Mouse (Mus musculus) liver, adult 2 months (tissue): Measurements from ENCODE around the gene 4932438H23Rik. TPM values are rescaled to one million over a fixed set of nuclear protein-coding genes. Genes with fewer than 3 reads are reported as not detected.
A peak's percentile ranks its signal among the peaks of the same experiment; 100 is the strongest.

ENCODE experiments used
- DNase-seq: peaks from one replicate; pipeline ENCODE4 v3.0.0-alpha.2; 2011; ENCODE audit warnings: low read depth, low spot score; ENCODE audit errors: extremely low read depth
- H3K27ac ChIP-seq: fragments of 200-500 bp; replicated peaks from 2 replicates; pipeline ENCODE4 v1.5.1; 2012; ENCODE audit warnings: low read depth, mild to moderate bottlenecking, control low read depth, inconsistent platforms, low read length; ENCODE audit not compliant: insufficient read depth
- H3K27me3 ChIP-seq: fragments of 200-500 bp; 2 replicates; pipeline ENCODE4 v1.6.1; 2012; ENCODE audit warnings: mild to moderate bottlenecking, moderate library complexity, low read length, inconsistent platforms; ENCODE audit not compliant: control insufficient read depth, insufficient read depth
- H3K36me3 ChIP-seq: fragments of 200-500 bp; 2 replicates; pipeline ENCODE4 v1.6.1; 2012; ENCODE audit warnings: low read length, inconsistent platforms; ENCODE audit not compliant: control insufficient read depth, insufficient read depth
- H3K4me1 ChIP-seq: fragments of 200-500 bp; 2 replicates; pipeline ENCODE4 v1.6.1; 2011; ENCODE audit warnings: low read length; ENCODE audit not compliant: control insufficient read depth, insufficient read depth
- H3K4me3 ChIP-seq: fragments of 200-500 bp; 2 replicates; pipeline ENCODE4 v1.5.1; 2011; ENCODE audit warnings: low read depth, mild to moderate bottlenecking, control low read depth, low read length, moderate library complexity; ENCODE audit not compliant: insufficient read depth
- H3K79me2 ChIP-seq: fragments of 200-500 bp; 2 replicates; pipeline ENCODE4 v1.6.1; 2012; ENCODE audit warnings: inconsistent platforms, mild to moderate bottlenecking, low read length, moderate library complexity; ENCODE audit not compliant: control insufficient read depth, insufficient read depth
- H3K9ac ChIP-seq: fragments of 200-500 bp; 2 replicates; pipeline ENCODE4 v1.6.1; 2012; ENCODE audit warnings: low read depth, mild to moderate bottlenecking, control low read depth, inconsistent platforms, low read length
- CTCF ChIP-seq: fragments of 200-500 bp; IDR thresholded peaks from 2 replicates; pipeline ENCODE4 v1.5.1; 2011; ENCODE audit warnings: low read depth, low read length, control low read depth
- POLR2A ChIP-seq: fragments of 200-500 bp; IDR thresholded peaks from 2 replicates; pipeline ENCODE4 v1.6.1; 2011; ENCODE audit warnings: low read length, control low read depth; ENCODE audit not compliant: insufficient read depth; ENCODE audit errors: extremely low read depth
- WGBS: fragments of 180-500 bp; shearing (Covaris S2); methylation state at CpG from one replicate; pipeline ENCODE4 v1.1.7; 2018; 5-methylcytosine and 5-hydroxymethylcytosine counted together
- polyA plus RNA-seq: library from polyadenylated mRNA; depleted of rRNA; stranded (reverse); fragments of >200 nt; gene quantifications from 2 replicates; pipeline ENCODE4 v1.2.3, GENCODE M21; 2012
- total RNA-seq: library from RNA; depleted of rRNA; stranded (reverse); fragments of >200 nt; gene quantifications from 2 replicates; pipeline ENCODE4 v1.2.3, GENCODE M21; 2014

4932438H23Rik gene
- total and polyA plus RNA-seq, 2 experiments: not detected

DNA sequence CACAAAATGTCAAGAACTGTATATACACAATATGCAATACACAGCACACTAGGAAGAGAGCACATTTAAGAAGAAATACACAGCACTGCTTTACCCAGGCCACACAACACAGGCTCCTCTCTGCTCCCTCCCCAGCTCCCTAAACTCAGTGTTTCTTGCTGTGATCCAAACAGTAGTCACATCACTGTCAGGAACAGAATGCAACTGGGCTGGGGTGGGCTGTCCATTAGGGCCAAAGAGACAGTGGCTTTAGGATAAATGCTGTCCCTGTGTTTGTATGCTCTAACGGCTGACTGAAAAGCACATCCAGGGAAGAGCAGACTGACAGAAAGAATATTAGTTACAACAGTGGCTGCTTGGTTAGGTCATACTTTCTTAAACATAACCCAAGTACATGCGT is 65.0 kb downstream of the 4932438H23Rik start:
- H3K79me2 ChIP-seq: no peaks in the 10 kb centered on the region
- WGBS: 93% methylated on average over 2 of the region's 2 CpGs
- H3K4me1 ChIP-seq: no peaks in the 10 kb centered on the region
- no peak for TF ChIP-seq POLR2A
- no peak for TF ChIP-seq CTCF
- H3K27me3 ChIP-seq: no peaks in the 10 kb centered on the region
- no peak overlapping the region for H3K27ac ChIP-seq
- H3K36me3 ChIP-seq: peaks cover 63% of the 10 kb centered on the region
- no peak overlapping the region for H3K4me3 ChIP-seq
- H3K9ac ChIP-seq: no peak overlapping the region
- DNase-seq: no peak

DNA sequence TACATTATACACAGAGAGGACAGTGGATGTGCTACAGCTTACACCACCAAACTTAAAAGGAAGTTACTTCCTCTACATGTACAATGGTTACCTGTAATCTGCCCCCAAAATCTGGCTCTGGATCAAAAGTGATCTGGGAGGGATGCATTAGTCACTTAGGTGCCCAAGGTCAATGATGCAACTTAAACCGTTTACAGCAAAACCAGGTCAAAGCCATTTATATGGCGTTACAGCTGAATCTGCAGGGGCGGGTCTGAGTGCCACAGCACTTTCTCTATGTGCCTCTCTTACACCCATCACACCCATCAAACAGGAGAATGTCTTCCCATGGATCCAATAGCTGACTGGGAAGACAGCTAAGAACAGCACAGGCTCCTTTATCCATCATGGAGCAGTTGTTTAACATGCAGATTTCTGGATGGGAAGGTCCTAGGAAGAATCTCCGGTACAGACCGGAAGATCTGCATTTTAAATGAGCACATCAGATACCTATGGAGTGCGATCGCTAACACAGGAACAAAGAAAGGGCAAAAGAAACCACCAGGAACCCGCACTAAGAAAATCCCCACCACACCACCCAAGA is 65.7 kb downstream of the 4932438H23Rik start:
- Histone ChIP-seq H3K4me1 (no peaks in the 10 kb centered on the region), H3K9ac (no peak overlapping the region), H3K4me3 (no peak overlapping the region), H3K27ac (no peak overlapping the region), H3K27me3 (no peaks in the 10 kb centered on the region), H3K36me3 (peaks cover 63% of the 10 kb centered on the region), H3K79me2 (no peaks in the 10 kb centered on the region)
- DNase-seq: no peak
- no peak for TF ChIP-seq POLR2A
- TF ChIP-seq CTCF: no peak
- WGBS: 82% methylated on average over 8 of the region's 8 CpGs

DNA sequence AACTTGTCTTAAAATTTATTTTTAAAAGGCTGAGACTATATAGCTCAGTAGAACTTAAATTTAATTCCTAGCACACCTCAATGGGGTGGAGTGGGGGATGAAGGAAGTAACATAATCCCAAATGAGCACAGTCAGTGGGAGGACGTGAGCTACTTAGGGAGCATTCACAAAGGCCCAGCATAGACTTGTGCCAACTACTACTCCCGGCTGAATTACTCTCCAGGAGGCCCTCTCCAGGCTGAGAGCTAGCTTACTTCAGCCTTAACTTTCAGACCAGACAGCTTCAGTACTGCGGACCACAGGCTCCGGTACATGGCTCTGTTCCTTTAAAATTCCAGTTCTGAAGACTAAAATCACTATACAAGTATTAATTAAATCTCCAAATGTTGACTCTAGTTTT is 68.6 kb downstream of the 4932438H23Rik start:
- H3K36me3 ChIP-seq: peaks cover 61% of the 10 kb centered on the region
- no peaks in the 10 kb centered on the region for H3K79me2 ChIP-seq
- H3K27me3 ChIP-seq: no peaks in the 10 kb centered on the region
- DNase-seq: no peak
- H3K4me1 ChIP-seq: no peaks in the 10 kb centered on the region
- TF ChIP-seq CTCF (no peak), POLR2A (no peak)
- no peak overlapping the region for H3K4me3 ChIP-seq
- H3K27ac ChIP-seq: no peak overlapping the region
- 95% methylated on average over 4 of the region's 4 CpGs for WGBS
- H3K9ac ChIP-seq: no peak overlapping the region

DNA sequence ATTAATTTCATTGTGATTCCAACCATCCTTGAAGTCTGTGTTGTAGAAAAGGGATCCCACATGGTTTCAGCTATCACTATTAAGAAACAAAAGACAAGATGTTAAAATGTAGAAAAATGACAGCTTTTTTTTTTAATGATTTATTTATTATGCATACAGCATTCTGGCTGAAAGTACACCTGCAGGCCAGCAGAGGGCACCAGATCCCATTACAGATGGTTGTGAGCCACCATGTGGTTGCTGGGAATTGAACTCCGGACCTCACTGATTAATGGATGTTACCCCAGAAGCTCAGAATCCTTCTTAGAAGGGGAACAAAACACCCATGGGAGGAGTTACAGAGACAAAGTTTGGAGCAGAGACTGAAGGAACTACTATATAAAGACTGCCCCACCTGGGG is 71.5 kb downstream of the 4932438H23Rik start:
- Histone ChIP-seq H3K4me1 (no peaks in the 10 kb centered on the region), H3K27me3 (no peaks in the 10 kb centered on the region), H3K4me3 (no peak overlapping the region), H3K27ac (no peak overlapping the region), H3K9ac (no peak overlapping the region), H3K36me3 (peaks cover 64% of the 10 kb centered on the region), H3K79me2 (no peaks in the 10 kb centered on the region)
- 97% methylated on average over 1 of the region's 1 CpGs for WGBS
- no peak for TF ChIP-seq POLR2A
- peak; percentile 48; the same call in 1 of the 2 replicates for TF ChIP-seq CTCF
- no peak for DNase-seq

DNA sequence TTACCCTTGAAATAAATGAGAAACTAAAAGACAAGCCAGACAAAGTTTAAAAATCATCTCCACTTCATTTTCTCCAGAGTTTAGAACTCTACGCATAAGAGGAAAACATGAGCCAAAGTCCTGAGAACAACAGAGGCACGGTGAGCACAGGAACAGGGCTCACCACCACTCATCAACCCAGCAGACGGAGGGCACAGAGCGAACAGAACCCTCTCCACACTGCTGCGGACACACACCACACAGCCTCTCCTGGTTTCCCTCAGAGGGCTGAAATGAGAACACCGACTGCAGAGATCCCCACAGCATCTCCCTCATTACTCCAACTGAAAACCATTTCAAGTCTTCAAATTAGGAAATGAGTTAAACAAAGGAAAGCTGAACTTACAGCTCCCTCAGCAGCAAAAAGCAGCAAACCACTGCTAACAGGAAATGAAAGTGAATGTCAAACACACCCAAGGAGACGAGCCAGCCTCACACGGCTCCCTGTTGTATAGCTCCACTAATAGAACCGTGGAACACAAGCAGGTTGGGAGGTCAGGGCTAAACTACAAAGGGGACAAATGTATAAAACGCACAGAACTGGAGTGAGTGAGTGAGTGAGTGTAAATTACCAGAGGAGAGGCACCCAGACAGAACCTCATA is 74.0 kb downstream of the 4932438H23Rik start:
- peaks cover 65% of the 10 kb centered on the region for H3K36me3 ChIP-seq
- no peaks in the 10 kb centered on the region for H3K27me3 ChIP-seq
- H3K9ac ChIP-seq: no peak overlapping the region
- WGBS: 84% methylated on average over 10 of the region's 10 CpGs
- no peak for DNase-seq
- H3K4me1 ChIP-seq: no peaks in the 10 kb centered on the region
- H3K27ac ChIP-seq: no peak overlapping the region
- TF ChIP-seq POLR2A (no peak), CTCF (no peak)
- H3K79me2 ChIP-seq: no peaks in the 10 kb centered on the region
- no peak overlapping the region for H3K4me3 ChIP-seq

DNA sequence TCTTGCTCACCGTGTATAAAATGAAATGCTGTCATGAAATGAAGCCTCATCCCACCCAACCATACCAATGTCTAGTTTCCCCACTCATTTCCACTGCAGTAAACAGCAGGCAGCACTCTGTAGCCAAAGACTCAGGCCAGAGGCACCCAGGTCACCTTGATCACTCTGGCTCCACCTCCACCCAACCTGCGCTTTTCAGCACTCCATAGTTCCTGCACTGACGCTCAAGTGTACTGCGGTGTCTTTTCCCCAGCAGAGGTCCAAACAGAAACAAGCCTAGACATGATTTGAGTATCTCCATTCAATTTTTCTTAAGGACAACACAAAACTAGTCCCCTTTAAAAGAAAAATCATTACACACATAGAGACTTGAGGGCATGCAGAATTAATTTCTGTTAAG is 75.4 kb downstream of the 4932438H23Rik start:
- Histone ChIP-seq H3K36me3 (peaks cover 55% of the 10 kb centered on the region), H3K27me3 (no peaks in the 10 kb centered on the region), H3K79me2 (no peaks in the 10 kb centered on the region), H3K27ac (no peak overlapping the region), H3K4me3 (no peak overlapping the region), H3K9ac (no peak overlapping the region), H3K4me1 (no peaks in the 10 kb centered on the region)
- WGBS: 98% methylated on average over 4 of the region's 4 CpGs
- TF ChIP-seq POLR2A (no peak), CTCF (no peak)
- DNase-seq: no peak
